Mouse (Mus musculus): ENCODE results near the gene Sobp. TPM values are rescaled to one million over a fixed set of nuclear protein-coding genes. Genes with fewer than 3 reads are reported as not detected.

The Sobp gene
- total RNA-seq, 2 experiments from 2014 or later, result 71.3 to 84.9 TPM

DNA sequence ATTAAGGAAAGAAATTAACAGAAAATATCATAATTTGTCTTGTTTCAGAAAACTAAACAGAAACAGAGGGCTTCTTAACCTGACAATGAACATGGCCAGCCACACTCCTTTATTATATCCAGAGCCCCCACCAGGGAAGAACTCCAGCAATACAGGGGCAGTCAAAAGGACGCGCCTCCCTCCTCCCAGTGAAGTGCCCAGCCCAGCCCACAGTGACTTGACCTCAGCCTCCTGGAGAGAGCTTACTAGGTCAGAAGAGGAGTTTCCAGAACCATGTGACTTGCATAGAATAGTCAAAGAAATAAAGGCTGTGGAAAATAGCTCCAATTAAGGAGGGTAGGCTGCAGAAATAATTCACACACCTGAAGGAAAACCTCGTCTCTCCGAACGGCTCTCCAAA is 73.8 kb downstream of the Sobp start:
- intact Hi-C loops (cut with DNase I), result no loop called here
- DNase-seq (ENCODE audit: low spot score in 2 of 2), result no peak

DNA sequence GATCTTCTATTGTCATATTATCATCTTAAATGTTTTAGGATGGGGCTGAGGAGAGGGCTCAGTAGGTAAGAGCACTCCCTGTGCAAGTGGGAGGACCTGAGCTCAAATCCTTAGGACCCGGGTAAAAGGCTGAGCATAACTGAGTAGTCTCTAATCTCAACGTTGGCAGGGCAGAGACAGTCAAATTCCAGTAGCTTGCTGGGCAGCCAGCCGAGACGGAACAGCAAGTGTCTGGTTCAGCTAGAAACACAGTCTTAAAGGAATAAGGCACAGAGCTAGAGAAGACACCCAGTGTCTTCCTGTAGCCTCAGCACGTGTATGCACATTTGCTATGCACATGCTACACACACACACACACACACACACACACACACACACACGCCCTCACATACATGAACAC is 75.1 kb downstream of the Sobp start:
- DNase-seq (ENCODE audit: low spot score in 2 of 2), result no peak
- intact Hi-C loops (cut with DNase I), result no loop called here

DNA sequence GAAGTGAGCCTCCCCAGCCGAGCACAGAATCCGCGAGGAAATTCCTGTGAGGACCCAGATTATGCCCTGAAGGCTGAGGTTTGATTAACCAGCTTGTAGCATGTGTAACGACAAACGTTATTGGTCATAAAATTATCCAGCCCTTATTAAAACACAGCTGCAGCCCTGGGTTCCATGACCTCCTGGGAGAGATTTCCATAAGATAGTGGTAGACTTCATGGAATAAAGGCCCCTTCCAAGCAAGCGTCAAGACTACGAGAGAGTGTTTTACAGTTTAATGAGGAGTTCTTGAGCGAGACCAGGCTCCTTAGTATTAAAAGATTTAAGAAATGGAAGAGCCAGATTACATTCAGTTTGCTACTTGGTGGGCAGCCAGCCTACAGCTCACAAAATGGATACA is 76.6 kb downstream of the Sobp start:
- DNase-seq (ENCODE audit: low spot score in 2 of 2), result no peak
- intact Hi-C loops (cut with DNase I), result no loop called here

DNA sequence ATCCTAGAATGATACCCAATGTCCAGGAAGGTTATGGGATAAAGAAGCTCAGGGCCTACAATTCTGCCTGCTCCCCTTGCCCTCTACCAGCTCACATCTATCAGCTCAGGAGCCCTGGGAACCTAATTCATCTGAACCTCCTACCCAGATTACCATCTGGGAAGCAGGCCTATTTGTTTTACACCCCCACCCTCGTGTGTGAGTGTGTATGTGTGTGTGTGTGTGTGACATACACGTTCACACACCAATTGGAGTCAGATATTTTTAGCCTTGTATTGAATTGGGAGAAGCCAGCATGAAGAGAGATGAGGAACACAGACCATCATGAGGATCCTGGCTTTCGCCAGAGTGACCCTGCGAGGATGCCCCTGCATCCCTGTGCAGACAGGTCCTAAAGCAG is 77.7 kb downstream of the Sobp start:
- no peak for DNase-seq (ENCODE audit: low spot score in 2 of 2)
- intact Hi-C loops (cut with DNase I), result no loop called here

DNA sequence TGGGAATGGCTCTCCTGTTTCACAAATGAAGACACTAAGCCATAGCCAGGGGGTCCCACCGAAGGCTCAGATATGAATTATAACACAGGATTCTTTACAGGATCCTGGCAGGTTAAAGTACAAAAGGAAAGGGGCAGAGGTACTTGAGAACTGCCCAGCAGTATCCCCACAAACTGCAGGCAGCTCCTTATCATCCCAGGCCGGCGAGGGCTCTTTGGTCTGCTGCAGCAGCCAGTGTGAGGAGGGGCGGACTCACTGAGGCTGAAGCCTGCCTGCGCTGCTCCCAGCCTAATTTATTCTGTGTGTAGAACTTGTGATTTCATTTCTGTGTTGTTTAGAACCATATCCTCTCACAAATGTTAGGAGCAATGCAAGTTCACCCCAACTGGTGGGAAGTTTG is 79.8 kb downstream of the Sobp start:
- intact Hi-C loops (cut with DNase I), result no loop called here
- DNase-seq (ENCODE audit: low spot score in 2 of 2), result no peak

DNA sequence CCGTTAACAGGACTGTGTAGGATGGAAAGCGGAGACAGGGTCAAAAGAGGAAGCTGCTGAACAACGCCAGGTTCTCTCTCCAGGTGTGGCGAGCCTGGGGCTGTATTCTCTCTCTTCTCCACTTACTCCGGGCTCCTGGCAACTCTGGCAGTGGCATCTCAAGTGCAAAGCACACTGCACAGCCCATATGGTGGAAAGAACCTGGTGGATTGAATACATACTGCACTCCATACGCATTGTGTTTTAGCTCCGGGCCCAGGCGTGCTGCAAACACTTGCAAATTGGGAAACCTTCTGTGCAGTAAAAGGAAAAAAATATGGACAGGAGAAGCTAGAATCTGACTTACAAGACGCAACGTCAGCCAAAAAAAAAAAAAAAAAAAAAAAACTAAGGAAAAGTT is 80.9 kb downstream of the Sobp start:
- DNase-seq (ENCODE audit: low spot score in 2 of 2), result peak in 1 of 2 experiments; percentile 76
- intact Hi-C loops (cut with DNase I), result no loop called here

DNA sequence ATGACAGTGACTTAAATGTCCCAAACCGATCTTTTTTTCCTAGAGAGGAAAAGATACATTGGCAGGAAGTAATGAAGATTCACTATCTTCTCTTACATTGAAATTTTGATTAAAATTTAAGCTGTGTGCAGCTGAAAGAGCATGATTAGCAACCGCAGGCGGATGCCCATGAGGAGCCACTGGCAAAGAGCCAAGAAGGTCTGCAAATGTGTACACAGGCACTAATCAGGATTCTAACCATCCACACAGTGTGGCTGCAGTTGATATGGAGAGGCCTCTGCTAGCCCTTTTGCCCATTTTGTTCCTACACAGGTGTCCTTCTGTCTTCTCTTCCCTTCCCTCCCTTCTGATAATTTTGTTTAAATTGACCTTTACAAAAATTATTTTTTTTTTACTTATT is 84.3 kb downstream of the Sobp start:
- no peak for DNase-seq (ENCODE audit: low spot score in 2 of 2)
- intact Hi-C loops (cut with DNase I), result no loop called here

DNA sequence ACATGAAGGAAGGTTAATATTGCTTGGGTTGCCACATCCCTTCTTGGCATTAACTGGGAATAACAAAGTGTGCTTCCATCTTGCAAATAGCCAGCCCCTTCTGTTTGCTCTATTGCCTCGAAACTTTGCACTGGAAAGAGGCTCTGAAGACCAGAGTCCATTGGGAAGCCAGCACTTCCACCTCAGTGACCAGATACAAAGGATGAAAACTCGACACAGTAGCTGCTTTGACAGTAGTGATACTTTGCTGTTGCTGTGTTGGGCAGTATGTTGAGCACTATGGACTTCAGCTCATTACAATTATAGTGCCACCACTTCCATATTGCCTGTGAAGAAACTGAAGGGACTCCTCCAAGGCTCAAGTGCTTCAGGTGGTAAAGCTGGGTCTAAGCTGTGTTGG is 86.9 kb downstream of the Sobp start:
- no peak for DNase-seq (ENCODE audit: low spot score in 2 of 2)
- intact Hi-C loops (cut with DNase I), result no loop called here

DNA sequence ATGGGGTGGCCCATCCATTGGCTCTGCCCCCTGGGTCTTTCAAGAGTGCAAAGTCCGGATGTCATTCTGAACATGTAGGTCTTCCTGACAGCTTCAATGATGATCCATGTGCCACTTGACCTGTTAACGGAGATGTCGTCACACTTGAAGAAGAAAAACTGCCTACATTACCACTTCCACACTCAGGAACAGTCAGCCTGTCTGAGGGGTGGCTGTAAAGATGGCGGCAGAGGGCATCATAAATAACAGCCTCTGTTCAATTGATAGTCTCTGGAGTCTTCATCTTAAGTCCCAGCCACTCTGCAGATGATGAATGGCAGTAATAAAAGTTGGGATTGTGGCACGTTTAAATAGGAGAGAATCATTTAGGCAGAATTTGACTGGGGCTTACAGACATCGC is 87.4 kb downstream of the Sobp start:
- intact Hi-C loops (cut with DNase I), result no loop called here

DNA sequence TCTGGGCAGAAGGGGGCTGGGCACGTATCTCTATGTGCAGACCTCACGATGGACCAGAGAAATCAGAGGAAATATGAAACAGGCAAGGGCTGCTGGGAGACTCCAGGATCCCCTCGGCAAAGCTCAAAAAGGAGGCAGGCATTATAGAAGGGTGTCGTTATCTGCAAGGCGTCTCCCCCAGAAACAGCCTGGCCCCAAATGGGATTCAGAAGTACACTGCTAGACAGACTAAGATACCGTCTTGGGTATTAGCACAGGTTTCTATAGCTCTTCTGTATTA is 90.3 kb downstream of the Sobp start:
- no peak for DNase-seq (ENCODE audit: low spot score in 2 of 2)
- intact Hi-C loops (cut with DNase I), result no loop called here

More for the DNA sequence above, 87.4 kb downstream of the Sobp start:
- DNase-seq (ENCODE audit: low spot score in 2 of 2), result no peak

DNA sequence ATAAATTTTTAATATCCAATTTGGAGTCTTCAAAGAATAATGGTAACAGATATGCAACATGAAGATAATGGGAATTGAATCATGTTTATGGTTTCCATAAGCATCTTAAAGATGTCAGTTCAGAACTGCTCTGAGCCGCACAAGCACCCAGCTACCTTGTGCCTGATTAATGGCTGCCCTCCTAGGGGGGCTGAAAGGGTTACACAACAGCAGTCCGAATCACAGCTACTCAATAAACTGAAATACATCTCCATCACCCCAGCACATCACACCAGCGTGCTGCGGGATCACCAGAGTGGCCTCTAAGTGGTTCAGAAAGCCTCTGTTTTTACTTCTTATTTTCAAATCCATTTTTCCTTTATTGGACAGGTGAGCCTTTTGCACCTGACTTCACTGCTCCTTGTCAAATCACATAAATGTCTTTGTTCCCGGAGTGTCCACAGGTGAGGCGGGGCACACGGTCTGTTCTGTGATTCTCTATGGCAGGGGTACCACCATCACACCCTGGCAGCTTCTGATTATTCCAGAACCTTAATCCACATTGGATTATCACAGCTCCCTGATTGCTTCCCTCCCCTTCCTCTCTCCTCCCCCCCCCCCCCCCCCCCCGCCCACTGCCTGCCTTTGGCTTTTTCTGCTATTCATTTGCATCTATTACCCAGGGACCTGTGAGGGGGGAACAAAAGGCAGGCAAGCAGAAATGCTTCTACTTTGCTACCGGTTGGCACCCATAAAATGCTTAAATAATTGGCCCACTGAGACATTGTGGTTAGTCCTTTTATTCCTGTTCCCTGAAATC is 90.8 kb downstream of the Sobp start:
- no peak for DNase-seq (ENCODE audit: low spot score in 2 of 2)
- intact Hi-C loops (cut with DNase I), result no loop called here

DNA sequence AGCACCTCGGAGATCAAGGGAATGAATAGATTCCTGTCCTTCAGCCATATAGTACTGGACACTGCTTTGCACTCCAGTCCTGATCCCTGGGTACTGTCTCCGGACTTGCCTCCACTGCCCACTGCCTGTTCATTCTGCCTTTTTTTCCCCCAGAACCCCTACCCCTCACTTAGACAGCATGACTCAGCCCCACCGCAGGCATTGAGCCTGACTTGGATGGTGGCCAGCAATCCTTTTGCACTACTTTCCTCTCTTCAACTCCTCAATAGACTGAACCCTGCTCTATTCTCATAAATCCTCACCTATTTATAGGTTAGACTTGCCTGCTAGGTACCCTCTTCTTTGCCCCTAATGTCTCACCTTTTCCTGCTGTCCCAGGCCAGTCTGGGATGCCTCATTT is 93.0 kb downstream of the Sobp start:
- peak in 1 of 2 experiments; percentile 51 for DNase-seq (ENCODE audit: low spot score in 2 of 2)
- intact Hi-C loops (cut with DNase I), result no loop called here

DNA sequence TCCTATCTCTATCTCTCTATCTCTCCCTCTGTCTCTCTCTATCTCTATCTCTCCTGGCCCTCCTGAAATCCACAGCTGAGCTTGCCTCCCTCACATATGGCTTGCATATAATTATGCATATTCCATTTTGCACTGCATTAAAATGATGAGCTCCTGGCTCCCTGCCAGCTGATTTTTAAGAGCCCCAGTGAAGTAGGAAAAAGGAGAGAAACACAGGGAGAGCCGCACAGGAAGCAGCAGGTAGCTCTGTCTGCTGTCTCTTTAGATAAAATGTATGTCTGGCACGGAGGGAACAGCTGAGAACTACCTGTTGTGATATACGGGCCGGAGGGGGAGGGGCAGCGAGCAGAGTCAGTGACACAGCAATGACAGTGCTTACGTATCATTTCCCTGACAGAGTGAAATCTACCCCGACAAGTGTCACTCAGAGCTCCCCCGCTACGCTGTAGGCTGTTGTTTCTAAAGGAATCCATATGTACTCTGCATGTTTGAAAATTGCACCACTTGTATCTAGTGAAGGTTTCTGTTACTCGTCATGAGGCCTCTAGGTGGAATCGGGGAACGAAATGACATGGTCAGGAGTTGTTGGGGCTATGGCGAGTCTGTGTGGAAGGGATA is 98.7 kb downstream of the Sobp start:
- intact Hi-C loops (cut with DNase I), result no loop called here
- DNase-seq (ENCODE audit: low spot score in 2 of 2), result peak; percentile 63 to 88

DNA sequence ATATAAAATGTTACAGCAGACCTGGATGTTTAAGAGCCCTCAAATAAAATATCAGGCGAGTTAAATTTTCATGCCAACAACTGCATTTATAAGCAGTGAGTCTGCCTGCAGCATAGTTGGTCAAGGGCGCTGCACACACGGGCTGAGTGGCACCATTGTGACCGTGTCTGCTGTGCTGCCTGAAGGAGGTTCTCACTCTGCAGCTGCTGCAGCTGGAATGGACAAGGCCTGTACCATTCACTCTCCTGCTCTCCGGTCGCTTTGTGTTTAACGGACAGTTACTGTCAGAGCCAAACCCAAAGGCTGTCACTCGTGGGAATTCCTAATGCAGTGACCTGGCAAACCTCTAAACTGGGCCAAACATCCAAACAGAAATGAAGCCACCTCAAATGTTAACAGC is 101.0 kb downstream of the Sobp start:
- DNase-seq (ENCODE audit: low spot score in 2 of 2), result no peak
- intact Hi-C loops (cut with DNase I), result loop anchor here (5.0 kb wide), 2 partner anchors 34 to 51 kb away; no protein-coding TSS in a partner anchor

DNA sequence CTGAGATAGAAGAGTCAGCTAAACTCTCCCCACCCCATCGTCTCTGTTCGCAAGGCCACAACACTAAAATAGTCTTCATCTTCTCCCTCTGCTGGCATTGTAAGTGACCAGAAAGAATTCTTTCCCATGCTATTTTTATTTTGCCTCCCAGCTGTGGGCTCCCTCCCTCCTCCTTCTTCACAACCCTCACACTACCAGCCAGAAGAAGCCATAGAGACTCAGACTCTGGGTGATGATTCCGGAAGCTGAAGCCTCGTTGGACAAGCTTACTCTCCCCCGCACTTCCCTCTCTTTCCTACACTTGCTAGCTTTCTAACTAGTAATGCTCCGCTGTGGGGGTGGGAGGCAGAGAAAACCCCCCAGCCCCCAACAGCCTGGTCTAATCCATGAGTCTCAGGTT is 103.4 kb downstream of the Sobp start:
- peak in 1 of 2 experiments; percentile 79 for DNase-seq (ENCODE audit: low spot score in 2 of 2)

DNA sequence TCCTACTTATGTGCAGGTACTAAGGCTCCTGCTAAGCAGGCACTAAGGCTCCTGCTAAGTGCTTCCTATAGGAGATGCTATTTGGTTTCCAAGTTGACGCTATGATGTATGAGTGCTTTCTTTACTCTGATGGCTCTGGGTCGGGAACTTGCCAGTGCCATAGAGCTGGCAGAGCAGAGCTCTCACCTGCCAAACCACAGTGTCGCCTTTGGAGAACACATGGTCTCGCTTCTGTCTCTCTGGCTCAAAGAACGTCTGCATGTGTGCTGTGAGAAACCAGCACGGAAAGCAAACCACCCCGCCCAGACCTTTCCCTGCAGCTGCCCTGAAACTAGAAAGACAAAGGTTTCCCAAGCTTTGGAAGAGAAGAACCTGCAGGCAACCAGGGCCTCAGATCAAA is 109.0 kb downstream of the Sobp start:
- intact Hi-C loops (cut with DNase I), result no loop called here
- no peak for DNase-seq (ENCODE audit: low spot score in 2 of 2)

More for the DNA sequence above, 103.4 kb downstream of the Sobp start:
- intact Hi-C loops (cut with DNase I), result loop anchor here (2.0 to 5.0 kb wide), 3 partner anchors 36 to 54 kb away; no protein-coding TSS in a partner anchor

DNA sequence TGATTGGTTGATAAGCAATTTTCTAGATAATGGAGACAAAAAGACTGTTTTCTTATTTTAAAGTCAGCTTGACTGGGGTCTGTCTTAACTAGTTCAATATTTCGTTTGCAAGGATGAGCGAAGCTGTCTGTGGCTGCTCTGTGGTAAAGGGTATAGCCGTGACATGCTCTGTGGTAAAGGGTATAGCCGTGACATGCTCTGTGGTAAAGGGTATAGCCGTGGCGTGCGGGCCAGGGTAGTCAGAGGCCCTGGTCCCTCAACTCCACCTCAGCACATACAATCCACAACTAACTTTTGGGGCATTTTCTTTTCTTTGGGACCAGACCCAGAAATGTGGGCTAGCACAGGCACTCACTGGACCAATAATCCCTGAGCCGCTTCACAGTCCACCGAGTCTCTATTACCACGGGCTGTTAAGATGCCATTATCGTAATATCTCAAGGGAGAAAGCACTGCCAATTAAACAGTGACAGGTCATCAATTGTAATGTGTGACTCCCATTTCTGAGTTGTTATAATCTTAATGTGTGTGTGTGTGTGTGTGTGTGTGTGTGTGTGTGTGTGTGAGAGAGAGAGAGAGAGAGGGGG is 112.7 kb downstream of the Sobp start:
- no peak for DNase-seq (ENCODE audit: low spot score in 2 of 2)
- intact Hi-C loops (cut with DNase I), result no loop called here

DNA sequence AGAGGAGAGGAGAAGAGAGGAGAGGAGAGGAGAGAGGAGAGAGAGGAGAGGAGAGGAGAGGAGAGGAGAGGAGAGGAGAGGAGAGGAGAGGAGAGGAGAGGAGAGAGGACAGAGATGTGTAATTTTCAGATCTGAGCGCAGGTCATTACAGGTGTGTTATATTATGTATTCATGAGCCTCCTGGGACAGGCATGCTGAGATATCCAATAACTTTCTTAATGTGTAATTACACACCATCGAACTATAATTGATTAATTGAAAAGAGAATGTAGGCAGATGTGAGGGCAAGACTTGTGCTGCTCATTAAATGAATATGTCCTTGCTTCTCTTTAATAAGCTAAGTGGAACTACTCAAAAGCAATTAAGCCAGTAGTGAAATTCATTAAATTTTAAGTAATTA is 118.9 kb downstream of the Sobp start:
- DNase-seq (ENCODE audit: low spot score in 2 of 2), result no peak
- intact Hi-C loops (cut with DNase I), result no loop called here

DNA sequence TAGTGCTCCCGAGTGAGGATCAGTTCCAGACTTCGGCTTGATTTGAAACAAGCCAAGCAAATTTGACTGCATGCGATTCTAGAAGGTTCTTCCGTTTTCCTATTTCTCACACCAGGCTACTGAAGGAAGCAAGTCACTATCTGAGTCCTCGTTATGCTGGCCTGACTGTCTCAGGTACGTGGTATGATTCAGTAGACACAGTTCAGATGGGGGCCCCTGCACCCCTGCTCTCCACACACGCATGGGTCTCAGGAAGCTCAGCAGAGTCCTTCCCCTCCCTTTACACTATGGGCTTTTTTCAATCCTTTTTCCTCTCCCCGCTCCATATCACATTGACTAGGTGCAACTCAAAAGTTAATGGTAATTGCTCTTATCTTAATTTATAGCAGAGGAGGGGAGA is 119.6 kb downstream of the Sobp start:
- intact Hi-C loops (cut with DNase I), result no loop called here
- no peak for DNase-seq (ENCODE audit: low spot score in 2 of 2)

DNA sequence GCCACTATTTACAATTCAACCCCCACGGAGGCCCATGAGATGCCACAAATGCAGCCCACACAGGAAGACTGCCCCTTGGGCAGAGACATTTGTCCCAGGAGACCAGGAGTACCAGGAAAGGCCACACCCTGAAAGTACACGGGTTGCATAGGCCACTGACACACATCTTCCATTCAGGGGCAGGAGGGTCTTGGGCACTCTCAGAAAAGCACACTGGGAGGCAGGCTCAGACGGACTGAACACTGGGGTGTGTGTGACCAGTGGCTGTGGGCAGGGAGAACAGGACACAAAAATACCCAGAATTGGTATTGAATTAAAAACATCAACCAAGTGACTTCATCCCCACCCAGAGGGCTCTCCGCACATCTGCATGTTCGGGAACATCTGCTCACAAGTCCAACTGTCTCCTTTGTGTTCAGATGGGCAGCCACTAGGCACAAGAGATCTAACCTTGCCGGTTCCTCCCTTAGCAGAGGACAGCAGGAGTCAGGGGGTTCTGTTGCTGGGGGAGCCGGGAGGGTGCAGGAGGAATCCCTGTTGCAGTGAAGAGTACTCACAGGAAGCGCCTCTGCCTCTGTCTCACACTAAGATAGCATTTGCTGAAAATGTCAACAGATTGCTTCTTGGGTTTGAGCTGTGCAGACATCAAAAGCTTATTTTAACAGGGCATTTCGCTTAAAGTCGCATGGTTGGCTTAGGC is 120.3 kb downstream of the Sobp start:
- intact Hi-C loops (cut with DNase I), result no loop called here
- peak in 1 of 2 experiments; percentile 40 for DNase-seq (ENCODE audit: low spot score in 2 of 2)

DNA sequence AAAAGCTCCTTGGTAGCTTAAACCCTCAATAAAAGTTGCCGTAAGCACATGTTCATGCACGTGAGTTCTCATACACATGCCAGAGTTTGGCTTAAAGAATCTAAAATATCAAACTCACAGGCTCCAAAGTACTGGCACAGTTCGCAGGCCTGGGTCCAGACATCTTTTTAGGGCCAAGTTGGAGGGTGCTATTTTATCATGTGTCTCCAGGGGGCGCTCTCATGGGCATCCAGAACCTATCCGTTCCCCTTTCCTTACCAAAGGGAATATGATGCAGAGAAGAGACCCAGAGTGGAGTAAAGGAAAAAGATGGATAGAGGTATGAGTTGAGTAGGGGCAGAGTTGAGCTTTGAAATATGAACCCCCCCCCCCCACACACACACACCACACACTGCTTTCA is 121.9 kb downstream of the Sobp start:
- peak in 1 of 2 experiments; percentile 28 for DNase-seq (ENCODE audit: low spot score in 2 of 2)
- intact Hi-C loops (cut with DNase I), result no loop called here

Measured in left cerebral cortex, postnatal 25 days (tissue).